Mouse (Mus musculus): ENCODE measurements around the gene Szt2.

The Szt2 gene

DNA sequence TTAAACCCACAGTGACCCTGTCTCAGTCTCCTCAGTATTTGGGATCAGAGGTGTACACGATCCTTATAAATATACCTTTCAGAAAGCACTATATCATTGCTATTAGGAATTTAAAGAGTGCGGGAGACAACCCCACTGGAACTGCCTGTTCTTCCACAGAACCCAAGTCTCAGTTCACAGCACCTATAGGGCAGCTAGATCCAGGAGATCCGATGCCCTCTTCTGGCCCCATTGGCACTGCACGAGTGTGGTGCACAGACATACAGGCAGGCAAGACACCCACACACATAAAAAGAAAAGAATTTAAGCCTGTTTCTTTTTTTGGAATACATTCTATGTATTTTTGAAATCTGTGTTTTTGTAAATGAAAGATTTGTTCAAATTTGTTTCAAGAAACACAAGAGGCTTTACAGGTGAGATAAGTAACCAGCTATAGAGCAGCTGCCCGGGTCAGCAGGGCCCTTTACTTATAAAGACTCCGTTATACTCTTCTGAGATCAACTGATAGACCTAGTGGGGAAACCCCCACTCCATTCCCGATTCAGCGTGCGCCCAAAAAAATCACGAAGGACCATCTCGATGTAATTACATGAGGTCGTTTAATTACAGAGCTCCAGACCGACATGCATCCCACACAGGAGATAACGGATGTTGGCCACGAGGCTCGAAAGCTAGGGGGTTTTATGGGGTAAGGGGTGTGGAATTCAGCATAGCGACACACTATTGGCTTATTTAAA is 50.7 kb downstream of the Szt2 start:
- no peak for DNase-seq (ENCODE audit: low read depth, low spot score)

DNA sequence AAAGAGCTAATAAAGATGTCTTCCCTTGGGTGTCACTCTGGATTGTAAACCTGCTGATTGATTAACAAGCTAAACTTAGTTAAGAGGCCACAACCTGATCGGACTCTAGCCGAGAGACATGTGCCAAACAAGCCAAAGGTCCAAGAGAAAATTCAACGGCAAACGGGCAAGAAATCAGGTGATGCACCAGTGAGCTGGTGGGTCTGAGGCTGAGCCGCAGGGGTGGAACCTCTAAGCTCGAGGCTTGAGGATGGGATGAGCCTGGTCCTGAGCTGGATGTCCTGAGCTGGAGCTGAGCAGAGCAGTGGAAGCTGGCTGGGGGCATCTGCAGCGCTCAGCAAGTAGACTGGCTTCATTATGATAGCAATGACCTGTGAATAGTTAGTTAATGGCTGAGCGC is 51.6 kb downstream of the Szt2 start:
- DNase-seq (ENCODE audit: low read depth, low spot score): no peak

DNA sequence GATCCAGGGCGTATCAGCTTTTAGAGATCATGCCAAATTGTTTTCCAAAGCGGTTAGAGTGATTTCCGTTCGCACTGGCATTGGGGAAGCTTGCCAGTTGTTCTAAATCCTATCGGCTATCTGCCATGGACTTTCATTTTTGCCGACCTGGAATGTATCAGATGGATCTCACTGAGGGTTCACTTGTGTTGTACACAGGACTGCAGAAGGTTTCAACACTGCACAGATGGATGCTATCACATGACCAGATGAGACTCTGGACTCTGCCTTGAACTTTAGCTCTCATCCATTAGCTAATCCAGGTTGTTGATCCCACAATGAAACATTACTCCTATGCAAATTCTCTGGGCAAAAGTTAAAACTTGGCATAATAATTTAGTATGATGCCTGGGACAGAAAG is 52.3 kb downstream of the Szt2 start:
- no peak for DNase-seq (ENCODE audit: low read depth, low spot score)

DNA sequence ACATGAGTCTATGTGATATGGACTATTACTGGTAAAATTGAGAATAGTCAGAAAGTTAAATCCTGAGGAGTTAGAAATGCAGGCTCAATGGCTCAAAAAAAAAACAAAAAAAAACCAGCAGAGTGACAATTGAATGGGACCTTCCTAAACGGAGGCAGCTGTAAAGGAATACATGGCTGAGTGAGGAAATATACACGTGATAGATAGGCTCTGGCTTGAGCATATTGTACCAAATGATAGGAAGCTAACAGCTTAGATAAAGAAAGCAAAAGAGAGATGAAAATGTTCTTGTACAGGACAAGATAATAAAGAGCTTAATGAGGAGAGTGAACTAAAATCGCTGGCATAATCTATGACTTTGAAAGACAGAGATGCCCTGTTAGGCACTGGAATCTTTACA is 54.8 kb downstream of the Szt2 start:
- DNase-seq (ENCODE audit: low read depth, low spot score): no peak

DNA sequence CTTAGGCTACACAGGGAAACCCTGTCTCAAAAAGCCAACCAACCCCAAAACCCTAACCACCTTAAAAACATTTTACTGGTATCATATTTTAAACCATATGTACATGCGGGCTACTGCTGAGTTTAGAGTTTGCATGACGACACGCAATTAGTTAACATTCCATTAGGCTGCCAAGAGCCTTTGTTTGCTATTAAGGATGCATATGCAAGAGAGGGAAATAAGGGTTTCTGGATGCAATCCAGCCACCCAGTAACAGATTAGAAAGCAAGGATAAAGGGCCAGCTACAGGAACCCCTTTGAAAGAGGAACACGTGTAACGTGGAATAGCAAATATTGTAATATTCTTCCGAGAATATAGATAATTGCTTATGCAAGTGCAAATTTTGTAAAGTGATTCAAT is 55.4 kb downstream of the Szt2 start:
- no peak for DNase-seq (ENCODE audit: low read depth, low spot score)

DNA sequence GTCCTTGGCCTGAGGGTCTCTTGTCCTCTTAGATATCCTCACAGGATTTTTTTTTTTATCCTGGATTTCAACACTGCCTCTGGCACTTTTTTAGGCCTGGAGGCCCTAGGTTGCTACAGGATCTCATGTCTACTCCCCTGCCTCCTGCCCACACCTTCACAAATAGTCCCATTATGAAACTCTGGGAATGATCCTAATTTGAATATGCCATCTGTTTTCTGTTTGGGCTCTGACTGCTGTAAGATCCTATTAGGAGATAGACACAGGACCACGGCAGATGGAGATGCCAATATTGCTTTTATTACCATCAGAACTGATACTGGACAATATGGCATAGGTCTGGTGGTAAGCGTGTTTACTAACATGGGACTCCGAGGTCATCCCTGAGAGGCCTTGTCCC is 57.2 kb downstream of the Szt2 start:
- DNase-seq (ENCODE audit: low read depth, low spot score): no peak

DNA sequence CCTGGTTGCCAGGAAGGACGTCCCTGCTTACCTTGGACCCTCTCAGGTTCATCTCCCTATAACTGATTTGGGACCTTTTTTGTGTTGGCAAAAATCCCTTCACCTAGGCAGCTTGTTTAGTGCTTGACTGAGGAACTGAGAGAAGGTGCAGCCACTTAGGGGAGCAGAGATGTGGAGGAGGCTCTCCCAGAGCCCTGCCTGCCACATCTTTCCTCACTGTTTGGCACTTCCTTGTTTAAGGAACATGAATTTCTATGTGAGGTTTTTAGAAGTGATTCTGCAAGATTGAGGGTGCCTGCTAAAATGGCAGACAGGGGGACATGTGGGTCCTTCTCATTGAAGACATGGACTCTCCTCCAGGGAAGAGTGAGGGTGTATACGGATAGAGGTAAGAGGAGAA is 58.2 kb downstream of the Szt2 start:
- no peak for DNase-seq (ENCODE audit: low read depth, low spot score)

DNA sequence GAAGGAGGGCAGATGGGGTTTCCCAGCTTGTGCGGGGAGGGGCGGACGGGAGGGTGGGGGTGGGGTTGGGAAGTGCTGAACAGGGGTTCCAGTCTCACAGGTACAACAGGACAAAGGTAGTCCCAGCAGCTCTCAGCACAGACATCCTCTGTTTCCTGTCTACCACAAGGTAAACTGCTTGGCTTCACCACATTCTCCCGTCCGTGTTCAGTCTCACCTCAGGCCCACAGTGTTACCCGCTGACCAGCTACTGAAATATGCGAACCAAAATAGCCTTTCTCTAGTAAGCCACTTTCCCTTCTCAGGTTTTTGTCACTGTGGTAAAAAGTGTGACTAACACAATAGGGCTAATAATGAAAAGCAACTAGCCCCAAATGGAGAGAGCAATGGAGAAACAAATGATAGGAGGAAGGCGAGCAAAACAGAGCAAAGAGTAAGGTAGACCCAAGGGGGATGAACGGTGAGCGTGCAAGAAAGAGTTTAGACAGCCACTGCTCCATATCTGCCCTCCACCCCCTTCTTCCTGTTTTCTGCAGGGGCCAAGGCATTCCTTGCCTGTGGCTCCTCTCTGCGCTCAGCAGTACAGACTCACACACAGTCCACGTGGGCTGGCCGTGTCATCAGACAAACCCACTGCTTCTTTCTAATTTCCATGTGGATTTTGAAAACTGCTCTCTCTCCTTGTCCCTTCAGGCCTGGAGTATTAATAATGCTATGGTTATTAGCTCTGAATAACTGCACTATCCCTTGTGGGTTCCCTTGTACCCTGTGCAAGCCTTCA is 61.4 kb downstream of the Szt2 start:
- no peak for DNase-seq (ENCODE audit: low read depth, low spot score)

DNA sequence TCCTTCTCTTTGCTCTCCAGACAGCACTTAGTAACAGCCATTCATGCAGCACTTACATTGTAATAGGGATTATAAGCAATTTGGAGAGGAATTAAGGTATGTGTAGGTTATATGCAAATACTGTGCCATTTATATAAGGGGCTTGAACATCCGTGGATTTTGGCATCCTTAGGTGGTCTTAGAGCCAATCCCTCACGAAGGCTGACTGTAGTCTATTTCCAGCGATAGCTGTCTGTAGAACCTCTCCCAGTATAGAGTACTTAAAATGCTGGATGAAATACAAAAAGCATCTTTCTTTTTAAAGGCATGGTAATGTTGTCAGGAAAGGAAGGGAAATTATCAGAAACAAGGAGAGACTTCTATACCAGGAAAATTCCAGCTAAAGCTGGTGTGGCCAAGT is 67.6 kb downstream of the Szt2 start:
- no peak for DNase-seq (ENCODE audit: low read depth, low spot score)

DNA sequence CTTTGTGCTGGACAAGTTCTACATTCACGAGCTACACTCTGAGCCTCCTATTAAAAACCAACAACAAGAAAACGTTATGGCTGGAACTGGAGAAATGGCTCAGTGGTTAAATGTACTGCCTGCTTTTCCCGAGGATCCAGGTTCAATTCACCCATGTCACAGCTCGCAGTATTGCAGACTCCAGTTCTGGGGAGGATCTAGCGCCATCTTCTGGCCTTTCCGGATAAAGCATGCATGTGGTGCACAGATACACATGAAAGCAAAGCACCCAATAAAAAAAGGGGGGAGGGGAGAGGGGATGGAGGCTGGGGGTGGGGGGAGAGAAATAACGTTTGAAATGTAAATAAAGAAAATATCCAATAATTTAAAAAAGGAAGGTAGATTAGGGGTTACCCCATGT is 72.4 kb downstream of the Szt2 start:
- DNase-seq (ENCODE audit: low read depth, low spot score): no peak

DNA sequence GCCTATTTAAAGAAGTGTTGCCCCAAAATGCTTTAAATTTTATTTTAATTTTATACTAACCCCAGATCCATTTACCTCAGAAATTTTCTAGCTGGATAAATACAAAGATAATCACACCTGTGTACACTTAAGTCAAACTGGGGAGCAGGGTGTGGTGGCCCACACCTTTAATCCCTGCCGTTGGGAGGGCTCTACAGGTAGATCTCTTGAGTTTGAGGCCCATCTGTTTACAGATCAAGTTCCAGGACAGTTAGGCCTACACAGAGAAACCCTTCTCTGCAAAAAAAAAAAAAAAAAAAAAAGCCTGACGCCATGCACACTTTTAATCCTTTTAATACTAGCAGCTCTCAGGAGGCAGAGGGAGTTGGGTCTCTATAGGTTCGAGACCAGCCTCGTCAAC is 73.1 kb downstream of the Szt2 start:
- no peak for DNase-seq (ENCODE audit: low read depth, low spot score)

DNA sequence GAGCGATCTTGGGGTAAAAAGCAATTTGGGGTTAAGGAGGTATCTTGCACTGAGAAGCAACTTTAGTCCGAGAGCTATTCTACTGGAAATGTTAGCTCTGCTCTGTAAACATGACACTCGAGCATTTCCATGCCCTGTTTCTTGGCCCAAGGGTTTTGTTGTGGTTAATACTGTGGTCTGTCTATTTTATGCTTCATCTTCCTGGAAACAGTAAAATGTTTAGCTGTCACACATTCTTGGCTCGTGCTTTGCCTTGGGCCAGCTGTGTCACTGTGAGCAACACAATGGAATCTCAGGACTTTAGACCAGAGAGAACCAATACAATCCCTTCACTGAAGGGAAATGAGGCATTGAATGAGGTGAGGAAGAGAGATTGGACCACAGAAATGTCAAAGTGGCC is 77.3 kb downstream of the Szt2 start:
- DNase-seq (ENCODE audit: low read depth, low spot score): no peak

DNA sequence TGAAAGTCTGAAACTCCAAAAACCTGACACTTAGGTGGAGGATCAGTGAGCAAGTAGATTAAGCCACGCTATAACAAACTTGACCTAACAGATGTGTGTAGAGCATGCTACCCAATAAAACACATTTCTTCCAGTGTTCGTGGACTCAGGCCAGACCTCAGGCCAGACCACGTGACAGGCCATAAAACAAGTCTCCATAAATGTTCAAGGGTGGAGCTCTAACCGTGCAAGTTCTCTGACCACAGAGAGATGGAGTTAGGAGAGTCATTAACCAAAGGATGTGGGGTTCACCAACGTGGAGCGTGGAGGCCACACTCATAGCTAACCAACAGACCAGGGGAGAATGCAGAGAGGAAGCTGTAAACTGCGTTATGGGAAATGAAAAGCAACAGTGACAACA is 82.6 kb downstream of the Szt2 start:
- DNase-seq (ENCODE audit: low read depth, low spot score): no peak

DNA sequence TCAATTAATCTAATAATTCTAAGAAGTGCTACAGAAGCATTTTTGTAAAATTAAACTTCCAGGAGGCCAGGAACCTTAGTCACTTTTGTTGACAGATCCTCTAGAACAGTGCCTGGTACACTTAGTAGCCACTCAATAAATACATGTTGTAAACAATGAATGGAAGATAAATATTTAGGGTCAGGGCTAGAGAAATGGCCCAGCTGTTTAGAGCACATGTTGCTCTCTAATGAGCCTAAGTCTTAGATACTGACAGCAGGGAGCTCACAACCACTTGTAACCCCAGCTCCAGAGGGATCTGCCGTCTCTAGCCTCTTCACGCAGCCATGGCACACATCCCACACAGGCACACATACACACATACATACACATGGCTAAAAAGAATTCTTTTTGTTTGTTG is 88.4 kb downstream of the Szt2 start:
- no peak for DNase-seq (ENCODE audit: low read depth, low spot score)

DNA sequence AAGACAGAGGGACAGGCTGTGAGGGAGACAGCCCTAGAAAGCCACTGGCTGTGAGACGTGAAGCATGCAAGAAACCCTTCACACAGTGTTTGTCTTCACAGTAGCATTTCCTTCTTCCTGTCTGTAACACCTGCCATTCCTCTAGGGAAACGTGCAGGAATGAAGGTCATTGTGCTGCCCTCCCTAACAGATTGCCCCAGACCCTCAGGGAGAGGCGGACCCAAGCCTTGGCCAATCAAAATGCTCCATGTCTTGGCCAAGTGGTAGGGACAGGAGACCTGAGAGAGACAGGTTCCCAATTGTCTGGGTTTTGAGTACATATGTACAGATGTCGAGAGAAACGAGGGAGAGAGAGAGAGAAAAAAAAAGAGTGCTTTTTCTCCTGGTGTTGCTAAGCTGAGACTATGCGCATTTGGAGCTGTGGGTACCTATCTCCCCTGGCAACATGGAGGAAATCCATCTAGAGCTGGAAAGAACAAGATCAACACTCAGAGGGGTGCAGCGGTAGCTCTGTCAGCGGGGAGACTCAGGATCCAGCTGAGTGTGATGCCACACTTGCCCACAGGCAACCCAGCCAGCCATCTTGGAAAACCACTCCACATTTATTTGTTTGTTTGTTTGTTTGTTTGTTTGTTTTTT is 89.2 kb downstream of the Szt2 start:
- no peak for DNase-seq (ENCODE audit: low read depth, low spot score)

DNA sequence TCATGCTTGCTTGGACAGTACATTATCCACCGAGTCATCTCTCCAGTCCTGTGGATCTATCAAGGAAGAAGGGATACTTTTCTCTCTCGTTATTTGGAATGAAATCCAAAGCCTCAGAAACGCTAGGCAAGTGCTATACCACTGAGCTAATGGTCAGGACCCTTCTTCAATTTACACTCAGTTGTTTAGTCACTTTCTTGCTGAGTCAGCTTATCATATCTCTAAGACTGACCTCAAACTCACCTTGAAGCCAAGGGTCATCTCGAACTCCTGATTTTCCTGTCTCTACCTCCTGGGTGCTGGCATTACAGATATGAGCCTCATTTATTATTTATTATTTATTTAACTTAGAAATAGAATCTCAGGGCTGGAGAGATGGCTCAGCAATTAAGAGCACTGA is 92.4 kb downstream of the Szt2 start:
- DNase-seq (ENCODE audit: low read depth, low spot score): no peak

DNA sequence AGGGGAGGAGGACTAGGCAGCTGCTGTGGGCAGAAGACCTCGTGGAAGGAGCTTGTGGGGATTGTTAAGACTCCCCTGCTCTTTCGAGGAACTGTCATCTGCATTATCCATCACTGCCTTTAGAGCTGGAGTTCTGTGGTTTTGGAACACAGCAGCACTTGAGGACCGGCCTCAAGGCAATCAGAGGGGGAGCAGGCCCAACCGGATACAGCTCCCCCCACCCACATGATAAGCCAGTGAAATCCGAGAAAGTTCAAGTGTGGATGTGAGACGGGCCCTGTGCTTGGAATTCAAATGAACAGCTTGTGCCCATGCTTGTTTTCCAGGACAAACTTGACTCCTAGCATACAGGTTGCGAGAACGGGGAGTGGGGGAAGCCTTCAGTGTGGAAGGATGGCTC is 93.8 kb downstream of the Szt2 start:
- no peak for DNase-seq (ENCODE audit: low read depth, low spot score)

All from brain, embryonic 18.5 days (tissue).